Mouse (Mus musculus) E14TG2a.4 (cell line): Measurements from ENCODE around the gene Fuca1.

Experiments used
- CTCF ChIP-seq: conservative IDR thresholded peaks from 2 replicates; pipeline ENCODE4 v1.5.1; 2014; ENCODE audit warnings: low read length
- NANOG ChIP-seq: IDR thresholded peaks from 2 replicates; pipeline ENCODE4 v1.6.1; 2014; ENCODE audit warnings: borderline replicate concordance, low read length, mixed read lengths
- POU5F1 ChIP-seq: IDR thresholded peaks from 2 replicates; pipeline ENCODE4 v1.6.1; 2014; ENCODE audit warnings: low read length, borderline replicate concordance

DNA sequence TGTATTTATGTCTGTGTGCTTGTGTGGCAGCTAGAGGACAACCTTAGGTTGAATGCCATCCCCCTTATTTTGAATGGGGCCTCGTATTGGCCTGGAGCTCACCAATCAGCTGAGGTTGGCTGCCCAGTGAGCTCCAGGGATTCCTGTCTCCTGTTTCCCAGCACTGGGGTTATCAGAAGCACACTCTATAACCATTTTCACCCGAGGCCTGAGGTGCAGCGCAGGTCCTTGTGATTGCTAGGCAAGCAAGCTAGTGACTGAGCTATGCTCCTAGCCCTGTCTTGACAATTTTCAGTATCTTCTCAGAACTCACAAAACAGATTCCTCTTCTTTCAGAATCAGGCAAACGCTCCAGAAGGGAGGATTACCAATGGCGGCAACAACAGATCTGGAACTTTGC lies 64.0 kb downstream of the Fuca1 start:
- TF ChIP-seq CTCF (no peak), NANOG (no peak), POU5F1 (no peak)
